Mouse (Mus musculus): ENCODE measurements around the gene Hexim2. TPM values are rescaled to one million over a fixed set of nuclear protein-coding genes. Genes with fewer than 3 reads are reported as not detected.

The Hexim2 gene
- polyA plus RNA-seq (2015; fragmentation: Nextera tagmentation; extraction: Ambion mirVana) = 11.3 and 11.8 TPM in 2 replicates

DNA sequence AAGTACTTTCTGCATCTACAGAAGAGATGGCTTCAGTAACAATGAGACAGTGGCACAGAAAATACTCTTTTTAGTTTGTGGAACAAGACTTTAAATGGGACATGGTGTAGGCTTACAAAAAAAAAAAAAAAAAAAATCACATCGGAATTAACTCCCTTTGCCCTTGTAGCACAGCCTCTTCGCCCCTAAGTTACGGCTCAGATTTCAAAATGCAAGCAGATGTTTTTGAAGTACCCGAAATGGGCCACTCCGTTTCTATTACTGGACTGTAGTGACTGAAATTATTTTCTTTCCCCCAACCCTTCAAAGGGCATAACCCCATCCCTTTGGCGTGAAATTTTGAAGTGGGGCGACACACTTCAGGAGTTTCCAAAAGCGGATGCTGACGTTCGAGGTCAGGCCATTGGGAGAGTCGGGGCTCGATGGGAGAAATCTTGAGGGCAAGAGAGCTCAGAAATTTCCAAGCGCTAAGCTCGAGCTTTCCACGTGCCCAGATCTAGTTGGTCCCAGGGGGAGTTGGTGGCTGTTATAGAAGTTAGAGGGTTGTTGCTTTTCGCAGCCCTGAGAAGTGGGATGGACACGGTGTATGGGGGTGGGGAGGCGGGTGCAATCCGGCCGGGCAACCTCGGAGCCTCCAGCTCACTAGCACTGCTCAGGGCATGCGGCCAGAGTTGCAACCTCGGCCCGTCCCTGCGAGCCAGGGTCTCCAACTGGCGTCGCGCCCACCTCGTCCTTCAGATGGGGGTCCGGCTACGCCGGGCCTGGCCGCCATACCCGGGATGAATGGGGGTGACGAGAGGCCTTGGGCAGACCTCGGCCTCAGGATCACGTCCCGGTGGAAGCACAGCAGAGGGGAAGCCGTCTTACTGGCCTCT is at the start of gene Hexim2:
Hexim2 (plus strand) TSS at position 729 of the 875 bp plus-strand sequence.
- Histone ChIP-seq H3K9me3 (ENCODE audit: low read length) (no peaks in the 10 kb centered on the region), H3K27ac (ENCODE audit: low read length) (peak within 1 kb of the TSS; percentile 97)
- peak; percentile 58 for ATAC-seq (ENCODE audit: low FRiP score, low TSS enrichment)

DNA sequence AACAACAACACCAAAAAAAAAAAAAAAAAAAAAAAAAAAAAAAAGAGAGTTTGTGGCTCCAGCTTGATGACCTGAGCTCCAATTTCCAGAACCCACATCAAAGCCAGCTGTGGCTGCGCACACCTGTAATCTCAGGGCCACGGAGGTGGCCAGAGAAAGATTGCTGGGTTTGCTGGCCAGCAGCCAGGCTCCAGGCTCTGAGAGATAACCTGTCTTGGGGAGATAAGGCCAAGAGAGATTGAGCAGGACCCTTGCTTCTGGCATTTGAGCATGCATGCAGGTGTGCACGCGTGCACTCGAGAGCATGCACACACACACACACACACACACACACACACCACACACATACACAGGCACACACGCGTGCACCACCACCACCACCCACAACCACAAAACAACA is 38.9 kb upstream of the Hexim2 start:
- no peak for ATAC-seq (ENCODE audit: low FRiP score, low TSS enrichment)
- H3K4me1 ChIP-seq (ENCODE audit: insufficient read depth, low read length) = peaks cover 35% of the 10 kb centered on the region
- no peak overlapping the region for H3K9ac ChIP-seq (replicated peaks; ENCODE audit: low read length)
- WGBS = 85% methylated on average over 7 of the region's 7 CpGs
- H3K4me3 ChIP-seq (ENCODE audit: low read length) = no peak overlapping the region
- H3K9me3 ChIP-seq (ENCODE audit: low read length) = no peaks in the 10 kb centered on the region
- no peaks in the 10 kb centered on the region for H3K27me3 ChIP-seq (ENCODE audit: insufficient read depth, low read length)
- no peak overlapping the region for H3K4me2 ChIP-seq (replicated peaks; ENCODE audit: low read depth, low read length)
- H3K36me3 ChIP-seq (ENCODE audit: insufficient read depth, low read length) = no peaks in the 10 kb centered on the region
- H3K27ac ChIP-seq (ENCODE audit: low read length) = no peak overlapping the region

More for the DNA sequence above, at the start of gene Hexim2:
- peaks cover 24% of the 10 kb centered on the region for H3K4me1 ChIP-seq (ENCODE audit: insufficient read depth, low read length)
- H3K27me3 ChIP-seq (ENCODE audit: insufficient read depth, low read length) = no peaks in the 10 kb centered on the region
- under 1% methylated on average over 39 of the region's 39 CpGs for WGBS
- H3K36me3 ChIP-seq (ENCODE audit: insufficient read depth, low read length) = no peaks in the 10 kb centered on the region
- peak within 1 kb of the TSS; percentile 88 for H3K4me3 ChIP-seq (ENCODE audit: low read length)
- peak within 1 kb of the TSS; percentile 72 for H3K4me2 ChIP-seq (replicated peaks; ENCODE audit: low read depth, low read length)
- H3K9ac ChIP-seq (replicated peaks; ENCODE audit: low read length) = peak within 1 kb of the TSS; percentile 100

DNA sequence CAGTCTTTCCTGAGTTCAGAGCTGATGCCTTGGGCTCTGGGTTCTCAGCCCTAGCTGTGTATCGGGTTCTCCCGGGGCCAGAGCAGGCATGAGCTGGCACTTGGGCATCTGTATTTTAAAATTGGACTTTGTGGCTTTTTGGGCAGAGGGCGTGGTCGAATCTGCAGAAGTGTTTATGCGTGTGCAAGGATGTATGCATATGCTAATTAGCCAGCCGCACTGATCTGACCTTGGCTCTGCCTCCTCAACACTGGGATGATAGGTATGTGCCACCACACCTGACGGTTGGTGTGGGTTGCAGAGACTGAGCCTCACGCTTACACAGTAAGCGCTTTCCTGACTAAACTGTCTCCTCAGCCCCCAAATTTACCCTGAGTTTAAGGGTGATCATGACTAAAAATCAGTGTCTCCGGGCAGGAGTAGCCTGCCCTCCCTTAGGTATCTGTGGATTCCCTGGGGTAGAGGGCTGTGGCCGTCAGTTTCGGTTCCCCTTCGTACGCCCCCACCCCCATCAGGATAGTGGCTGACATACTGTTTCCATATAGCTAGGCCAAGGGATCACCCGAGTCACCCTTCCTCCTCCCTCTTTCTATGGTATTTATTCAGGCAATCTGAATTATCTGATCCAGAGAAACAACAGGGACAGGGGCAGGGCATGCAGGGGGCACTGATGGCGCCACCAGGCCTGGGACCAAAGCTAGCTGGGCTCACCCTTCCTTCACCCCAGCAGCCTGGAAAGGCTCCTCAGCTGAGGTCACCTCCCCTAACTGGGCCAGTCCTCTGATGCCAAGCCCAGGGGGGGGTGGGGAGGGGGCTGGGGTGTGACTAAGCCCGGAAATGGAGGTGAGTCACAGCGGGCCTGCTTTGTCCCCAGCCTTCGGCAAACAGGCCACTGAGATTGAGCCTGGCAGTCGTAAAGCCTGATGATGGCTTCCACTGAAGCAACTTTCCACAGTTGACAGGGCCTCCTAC is 38.1 kb upstream of the Hexim2 start:
- no peak overlapping the region for H3K9ac ChIP-seq (replicated peaks; ENCODE audit: low read length)
- ATAC-seq (ENCODE audit: low FRiP score, low TSS enrichment) = peak; percentile 32; the same call in 1 of the 2 replicates
- no peaks in the 10 kb centered on the region for H3K9me3 ChIP-seq (ENCODE audit: low read length)
- no peak overlapping the region for H3K4me2 ChIP-seq (replicated peaks; ENCODE audit: low read depth, low read length)
- no peak overlapping the region for H3K4me3 ChIP-seq (ENCODE audit: low read length)
- H3K27me3 ChIP-seq (ENCODE audit: insufficient read depth, low read length) = no peaks in the 10 kb centered on the region
- H3K27ac ChIP-seq (ENCODE audit: low read length) = 0 out of 2 replicates have a peak overlapping the region, but pooled peaks have one; percentile 4
- no peaks in the 10 kb centered on the region for H3K36me3 ChIP-seq (ENCODE audit: insufficient read depth, low read length)
- 68% methylated on average over 20 of the region's 20 CpGs for WGBS
- H3K4me1 ChIP-seq (ENCODE audit: insufficient read depth, low read length) = peaks cover 41% of the 10 kb centered on the region

DNA sequence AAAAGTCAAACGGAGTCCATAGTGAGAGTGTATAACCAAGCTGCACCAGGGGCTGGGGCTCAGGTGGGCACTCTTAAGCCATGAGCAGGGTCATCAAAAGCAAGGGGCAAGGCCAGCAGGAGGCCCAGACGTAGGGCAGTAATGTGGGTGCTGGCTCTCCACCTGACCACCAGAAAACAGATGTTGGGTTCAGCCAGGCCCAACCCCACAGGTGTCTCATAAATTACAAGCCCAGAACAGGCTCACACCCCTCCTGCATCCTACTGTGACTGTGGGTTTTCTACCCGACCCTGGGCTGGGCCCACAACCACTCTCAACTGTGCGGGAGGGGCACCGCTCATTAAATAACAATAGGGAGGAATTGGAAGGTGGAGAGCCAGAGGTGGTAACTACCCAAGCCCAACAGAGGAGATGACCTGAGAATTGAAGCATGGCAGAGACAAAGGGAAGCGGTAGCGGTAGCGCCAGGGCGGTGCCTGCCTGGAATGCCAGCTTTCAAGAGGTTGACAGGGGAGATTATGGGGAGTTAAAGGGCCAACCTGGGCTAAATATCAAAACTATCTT is 37.0 kb upstream of the Hexim2 start:
- Histone ChIP-seq H3K36me3 (ENCODE audit: insufficient read depth, low read length) (no peaks in the 10 kb centered on the region), H3K4me3 (ENCODE audit: low read length) (no peak overlapping the region), H3K4me2 (replicated peaks; ENCODE audit: low read depth, low read length) (no peak overlapping the region), H3K9me3 (ENCODE audit: low read length) (no peaks in the 10 kb centered on the region), H3K27me3 (ENCODE audit: insufficient read depth, low read length) (no peaks in the 10 kb centered on the region; the same call in 1 of the 2 replicates), H3K27ac (ENCODE audit: low read length) (0 out of 2 replicates have a peak overlapping the region, but pooled peaks have one; percentile 4), H3K9ac (replicated peaks; ENCODE audit: low read length) (no peak overlapping the region), H3K4me1 (ENCODE audit: insufficient read depth, low read length) (peaks cover 52% of the 10 kb centered on the region)
- 52% methylated on average over 9 of the region's 9 CpGs for WGBS
- peak; percentile 10; the same call in 1 of the 2 replicates for ATAC-seq (ENCODE audit: low FRiP score, low TSS enrichment)

DNA sequence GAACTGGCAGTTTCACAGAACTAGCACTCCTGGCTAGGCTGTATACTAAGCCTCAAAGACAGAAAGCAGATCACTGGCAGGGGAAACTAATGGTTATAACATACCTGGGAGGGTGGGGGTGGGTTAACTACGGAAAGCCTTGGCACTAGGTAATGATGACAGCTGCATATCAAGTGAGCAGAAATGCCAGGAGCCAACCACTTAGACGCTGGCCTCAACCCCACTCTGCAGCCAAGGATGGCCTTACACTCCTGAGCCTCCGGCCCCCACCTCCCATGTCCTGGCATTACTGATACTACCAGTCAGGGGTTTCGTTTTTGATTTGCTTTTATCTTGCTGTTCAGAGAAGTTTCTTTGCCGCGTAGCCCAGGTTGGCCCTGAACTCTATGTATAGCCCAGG is 36.4 kb upstream of the Hexim2 start:
- no peak for ATAC-seq (ENCODE audit: low FRiP score, low TSS enrichment)
- 87% methylated on average over 6 of the region's 6 CpGs for WGBS

DNA sequence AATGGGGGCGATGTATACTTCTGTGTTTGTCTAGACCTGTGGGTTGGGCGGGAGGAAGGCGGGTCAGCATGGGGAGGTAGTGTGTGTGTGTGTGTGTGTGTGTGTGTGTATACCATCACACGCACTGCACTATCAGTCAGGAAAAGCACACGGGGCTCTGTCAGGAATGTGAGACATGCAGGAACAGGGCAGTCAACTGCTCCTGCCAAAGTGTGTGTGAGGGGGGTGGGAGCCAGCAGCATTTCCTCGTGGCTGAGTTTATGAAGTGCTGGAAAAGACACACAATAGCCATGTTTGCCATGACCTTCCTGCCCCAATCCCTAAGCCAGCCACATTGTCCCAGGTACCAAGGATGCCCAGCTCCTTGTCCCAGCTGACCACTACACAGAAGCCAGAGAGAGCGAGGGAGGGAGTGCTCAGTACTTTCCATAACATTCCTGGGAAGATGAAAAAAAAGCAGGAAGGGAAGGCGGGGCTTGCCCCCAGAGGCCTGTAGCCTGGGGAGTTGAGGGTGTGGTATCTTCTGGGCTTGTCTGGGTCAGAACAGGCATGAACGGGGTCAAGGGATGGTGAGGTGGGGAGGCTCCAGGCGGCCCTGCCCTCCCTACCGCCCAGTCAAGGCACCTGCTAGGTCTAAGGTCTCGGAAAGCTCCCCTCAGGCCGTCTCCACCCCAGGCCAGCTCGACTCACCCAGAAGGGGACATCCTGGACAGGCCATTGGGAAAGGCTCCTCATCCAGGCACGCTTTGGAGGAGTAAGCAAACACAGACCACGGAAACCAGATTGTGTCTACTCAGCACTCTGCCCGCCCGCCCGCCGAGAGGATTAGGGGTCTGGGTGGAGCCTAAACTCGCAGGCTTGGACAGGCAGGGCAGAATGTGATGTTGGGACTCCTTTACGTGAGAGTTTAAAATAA is 35.0 kb upstream of the Hexim2 start:
- no peaks in the 10 kb centered on the region for H3K36me3 ChIP-seq (ENCODE audit: insufficient read depth, low read length)
- ATAC-seq (ENCODE audit: low FRiP score, low TSS enrichment) = no peak
- peak overlapping the region; percentile 36 for H3K4me2 ChIP-seq (replicated peaks; ENCODE audit: low read depth, low read length)
- H3K4me1 ChIP-seq (ENCODE audit: insufficient read depth, low read length) = peaks cover 66% of the 10 kb centered on the region
- peak overlapping the region; percentile 39; the same call in 1 of the 2 replicates for H3K9ac ChIP-seq (replicated peaks; ENCODE audit: low read length)
- no peaks in the 10 kb centered on the region for H3K9me3 ChIP-seq (ENCODE audit: low read length)
- 23% methylated on average over 22 of the region's 22 CpGs for WGBS
- H3K27me3 ChIP-seq (ENCODE audit: insufficient read depth, low read length) = no peaks in the 10 kb centered on the region; the same call in 1 of the 2 replicates
- H3K27ac ChIP-seq (ENCODE audit: low read length) = peak overlapping the region; percentile 57
- no peak overlapping the region for H3K4me3 ChIP-seq (ENCODE audit: low read length)

More for the DNA sequence above, 36.4 kb upstream of the Hexim2 start:
- Histone ChIP-seq H3K9ac (replicated peaks; ENCODE audit: low read length) (no peak overlapping the region), H3K27me3 (ENCODE audit: insufficient read depth, low read length) (no peaks in the 10 kb centered on the region; the same call in 1 of the 2 replicates), H3K4me1 (ENCODE audit: insufficient read depth, low read length) (peaks cover 58% of the 10 kb centered on the region), H3K27ac (ENCODE audit: low read length) (no peak overlapping the region), H3K36me3 (ENCODE audit: insufficient read depth, low read length) (no peaks in the 10 kb centered on the region), H3K4me3 (ENCODE audit: low read length) (no peak overlapping the region), H3K4me2 (replicated peaks; ENCODE audit: low read depth, low read length) (no peak overlapping the region), H3K9me3 (ENCODE audit: low read length) (no peaks in the 10 kb centered on the region)

DNA sequence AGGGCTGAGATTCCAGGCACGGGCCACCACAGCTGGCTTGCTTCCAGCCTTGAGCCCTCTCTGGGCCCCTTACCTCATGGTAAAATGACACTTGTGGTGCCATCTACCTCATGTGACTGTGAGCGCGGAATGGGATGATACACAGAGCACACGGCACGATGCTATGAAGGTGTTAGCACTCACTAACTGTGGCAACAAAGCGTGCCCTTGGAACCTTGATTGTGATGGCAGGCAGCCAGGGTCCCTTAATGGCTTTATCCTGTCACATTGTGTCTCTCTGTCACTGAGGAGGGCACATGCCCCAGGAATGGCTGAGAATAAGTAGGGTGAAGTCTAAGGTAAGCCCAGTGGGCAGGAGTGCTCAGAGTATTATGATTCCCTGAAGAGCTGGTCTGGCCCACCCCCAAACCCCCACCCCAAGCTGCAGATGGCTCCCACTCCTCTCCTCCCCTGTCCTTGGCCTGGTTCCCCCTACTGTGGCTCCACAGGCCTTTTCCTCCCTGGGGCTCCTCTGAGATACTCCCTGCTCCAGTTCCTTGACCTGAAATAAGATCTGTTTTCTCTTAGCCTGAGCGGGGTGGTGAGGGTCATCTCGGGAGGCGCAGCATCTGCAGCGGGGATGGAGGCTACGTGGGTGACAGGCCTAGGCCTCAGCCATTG is 33.6 kb upstream of the Hexim2 start:
- Histone ChIP-seq H3K4me1 (ENCODE audit: insufficient read depth, low read length) (peaks cover 75% of the 10 kb centered on the region), H3K9me3 (ENCODE audit: low read length) (no peaks in the 10 kb centered on the region), H3K36me3 (ENCODE audit: insufficient read depth, low read length) (no peaks in the 10 kb centered on the region), H3K27ac (ENCODE audit: low read length) (0 out of 2 replicates have a peak overlapping the region, but pooled peaks have one; percentile 25), H3K9ac (replicated peaks; ENCODE audit: low read length) (no peak overlapping the region), H3K4me3 (ENCODE audit: low read length) (no peak overlapping the region), H3K27me3 (ENCODE audit: insufficient read depth, low read length) (no peaks in the 10 kb centered on the region; the same call in 1 of the 2 replicates), H3K4me2 (replicated peaks; ENCODE audit: low read depth, low read length) (no peak overlapping the region)
- WGBS = 38% methylated on average over 11 of the region's 11 CpGs
- no peak for ATAC-seq (ENCODE audit: low FRiP score, low TSS enrichment)

DNA sequence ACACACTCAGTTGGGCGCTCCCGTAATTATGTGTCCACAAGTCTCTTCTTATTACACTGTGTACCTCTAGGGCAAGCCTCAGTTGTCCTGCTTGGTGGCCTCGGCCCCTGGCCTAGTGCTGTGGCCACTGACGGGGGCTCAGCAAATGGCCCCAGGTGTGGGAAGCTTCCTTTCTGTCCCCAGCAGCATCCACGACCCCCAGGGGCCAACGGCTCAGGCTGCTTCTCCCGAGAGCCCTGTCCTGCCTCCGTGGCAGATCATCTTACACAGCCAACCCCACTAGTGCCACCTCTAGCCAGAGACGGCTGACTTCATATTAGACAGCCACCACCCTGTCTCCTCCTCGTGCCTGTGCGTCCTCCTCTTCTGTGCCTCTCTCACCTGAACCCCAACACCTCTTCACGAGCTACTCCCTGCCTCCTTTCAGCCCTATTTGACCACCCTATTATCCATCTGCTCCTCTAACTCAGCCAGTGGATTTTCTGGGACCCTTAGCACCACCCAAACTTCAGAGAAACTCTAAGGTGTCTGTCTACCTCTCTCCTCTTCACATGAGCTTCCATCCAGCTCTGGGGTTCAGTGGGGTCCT is 32.8 kb upstream of the Hexim2 start:
- Histone ChIP-seq H3K9me3 (ENCODE audit: low read length) (no peaks in the 10 kb centered on the region), H3K27ac (ENCODE audit: low read length) (peak overlapping the region; percentile 25; the same call in 1 of the 2 replicates), H3K27me3 (ENCODE audit: insufficient read depth, low read length) (no peaks in the 10 kb centered on the region; the same call in 1 of the 2 replicates), H3K36me3 (ENCODE audit: insufficient read depth, low read length) (no peaks in the 10 kb centered on the region), H3K4me2 (replicated peaks; ENCODE audit: low read depth, low read length) (no peak overlapping the region), H3K9ac (replicated peaks; ENCODE audit: low read length) (no peak overlapping the region), H3K4me1 (ENCODE audit: insufficient read depth, low read length) (peaks cover 69% of the 10 kb centered on the region), H3K4me3 (ENCODE audit: low read length) (no peak overlapping the region)
- no peak for ATAC-seq (ENCODE audit: low FRiP score, low TSS enrichment)
- 24% methylated on average over 12 of the region's 12 CpGs for WGBS
